Mouse (Mus musculus): ENCODE data around the gene Sds.

DNA sequence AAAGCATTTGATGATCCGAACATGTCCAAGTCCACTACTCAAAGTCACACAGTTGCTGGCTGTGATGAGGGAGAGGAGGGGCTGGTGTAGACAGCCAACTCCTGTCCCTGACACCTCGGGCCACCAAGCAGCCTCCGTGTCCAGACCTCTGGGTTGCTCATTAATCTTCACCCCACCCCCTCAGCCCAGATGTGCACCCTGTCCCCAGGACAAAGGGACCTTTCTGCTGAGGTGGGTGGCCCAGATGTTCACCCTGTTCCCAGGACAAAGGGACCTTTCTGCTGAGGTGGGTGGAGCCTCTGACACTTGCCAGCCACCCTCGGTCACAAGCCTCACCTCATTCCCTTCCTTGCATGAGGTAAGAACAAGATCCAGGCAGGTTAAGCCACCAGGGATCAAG lies 4.8 kb upstream of the Sds start:
- no peak for TF ChIP-seq CTCF (IDR thresholded peaks at IDR 0.05; ENCODE audit: extremely low read depth, insufficient read depth, low read length)
- no peak for TF ChIP-seq POLR2A (IDR thresholded peaks at IDR 0.05; ENCODE audit: extremely low read depth, insufficient read depth, low read length)
